Mouse (Mus musculus): ENCODE results near the gene Pfdn6. TPM values are rescaled to one million over a fixed set of nuclear protein-coding genes. Genes with fewer than 3 reads are reported as not detected.

The Pfdn6 gene
- total RNA-seq (2023), result 53.9 TPM

GRCm38 (mm10) chr17:33940206-33940805 is at the start of gene Pfdn6, which contains the start of gene Wdr46:
Gene Pfdn6, minus strand, starts transcription at chr17:33940343.
Gene Wdr46, plus strand, starts transcription at chr17:33940660.

GRCm38 (mm10) chr17:33955555-33956214 is 15.5 kb upstream of the Pfdn6 start, which contains the start of the genes Vps52 and Rps18:
Gene Vps52, plus strand, starts transcription at chr17:33955812.
Gene Rps18, minus strand, starts transcription at chr17:33956001.

GRCm38 (mm10) chr17:33951021-33951946 is 11.1 kb upstream of the Pfdn6 start, which contains the start of gene B3galt4:
Gene B3galt4, minus strand, starts transcription at chr17:33951488.

DNA sequence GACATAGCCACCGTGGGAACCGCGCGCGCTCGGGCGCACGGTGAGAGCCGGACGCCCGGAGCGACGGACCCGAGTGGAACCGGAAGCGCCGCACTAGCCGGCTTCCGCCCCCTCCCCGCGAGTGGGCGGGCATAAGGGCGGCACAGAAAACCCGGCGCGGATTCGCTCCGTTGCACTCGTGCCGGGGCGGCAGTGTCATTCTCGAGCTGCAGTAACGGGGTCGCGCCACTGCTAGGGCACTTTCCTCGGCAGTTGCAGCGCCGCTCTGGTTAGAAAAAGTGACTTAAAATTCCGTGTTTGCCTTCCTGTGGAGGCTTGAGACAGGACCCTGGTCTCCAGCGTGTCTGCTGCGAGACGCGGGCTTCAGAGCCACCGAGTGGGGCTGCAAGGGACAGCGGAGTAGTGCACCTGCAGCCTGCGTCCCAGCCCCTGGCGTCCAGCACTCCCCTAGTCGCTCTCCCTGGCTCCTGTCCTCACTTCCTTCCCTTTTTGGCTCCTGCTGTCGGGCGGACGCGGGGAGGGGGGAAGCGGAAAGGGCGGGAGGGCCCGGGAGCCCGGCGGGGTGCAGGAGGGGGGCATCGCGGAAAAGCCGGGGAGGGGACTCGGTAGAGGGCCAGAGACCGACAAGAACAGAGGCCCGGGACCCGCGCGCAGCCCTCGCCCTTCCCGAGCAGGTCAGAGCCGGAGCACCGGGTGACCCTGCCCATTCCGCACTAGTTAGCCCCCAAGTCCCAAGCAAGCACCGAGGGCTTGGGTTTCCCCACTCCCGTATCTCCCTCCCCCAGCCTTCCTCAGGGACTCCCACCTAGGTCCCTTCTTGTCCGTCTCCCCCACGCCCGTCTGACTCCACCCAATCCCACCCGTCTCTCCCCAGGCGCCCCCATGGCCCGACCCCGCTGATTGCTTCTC is 10.5 kb downstream of the Pfdn6 start, which contains the start of gene Rgl2:
Gene Rgl2 (plus strand): TSS at position 173 of the 909 bp plus-strand sequence.

DNA sequence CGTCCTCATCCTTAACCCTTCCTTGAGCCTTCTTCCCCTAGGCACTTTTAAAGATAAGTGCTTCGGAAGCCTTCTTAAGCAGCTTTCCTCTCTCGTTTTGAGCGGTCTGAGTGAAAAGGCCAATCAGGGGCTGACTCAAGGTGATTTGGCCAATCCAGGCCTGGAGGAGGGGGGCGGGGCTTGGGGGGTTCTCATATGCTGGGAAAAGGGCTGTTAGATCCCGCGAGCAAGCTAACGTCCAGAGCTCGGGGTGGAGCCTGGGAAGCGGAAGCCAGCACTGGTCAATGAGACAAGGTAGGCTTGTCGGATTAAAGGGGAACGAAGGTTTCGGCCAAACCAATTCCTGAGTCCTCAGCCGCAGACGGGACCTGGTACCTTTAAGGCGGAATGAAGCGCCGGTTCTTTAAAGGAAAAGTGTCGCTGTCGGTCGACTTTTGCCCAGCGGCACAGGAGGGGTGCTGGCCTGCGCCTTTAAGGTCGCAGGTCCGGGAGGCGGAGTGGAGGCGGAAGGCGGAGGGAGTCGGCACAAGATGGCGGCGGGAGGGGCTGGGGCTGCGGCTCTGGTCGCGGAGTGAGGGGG is 24.4 kb downstream of the Pfdn6 start, which contains the start of the genes Tapbp and Zbtb22:
Gene Tapbp (plus strand): TSS at position 229 of the 580 bp plus-strand sequence.
Gene Zbtb22 (plus strand): TSS at position 234 of the 580 bp plus-strand sequence.

DNA sequence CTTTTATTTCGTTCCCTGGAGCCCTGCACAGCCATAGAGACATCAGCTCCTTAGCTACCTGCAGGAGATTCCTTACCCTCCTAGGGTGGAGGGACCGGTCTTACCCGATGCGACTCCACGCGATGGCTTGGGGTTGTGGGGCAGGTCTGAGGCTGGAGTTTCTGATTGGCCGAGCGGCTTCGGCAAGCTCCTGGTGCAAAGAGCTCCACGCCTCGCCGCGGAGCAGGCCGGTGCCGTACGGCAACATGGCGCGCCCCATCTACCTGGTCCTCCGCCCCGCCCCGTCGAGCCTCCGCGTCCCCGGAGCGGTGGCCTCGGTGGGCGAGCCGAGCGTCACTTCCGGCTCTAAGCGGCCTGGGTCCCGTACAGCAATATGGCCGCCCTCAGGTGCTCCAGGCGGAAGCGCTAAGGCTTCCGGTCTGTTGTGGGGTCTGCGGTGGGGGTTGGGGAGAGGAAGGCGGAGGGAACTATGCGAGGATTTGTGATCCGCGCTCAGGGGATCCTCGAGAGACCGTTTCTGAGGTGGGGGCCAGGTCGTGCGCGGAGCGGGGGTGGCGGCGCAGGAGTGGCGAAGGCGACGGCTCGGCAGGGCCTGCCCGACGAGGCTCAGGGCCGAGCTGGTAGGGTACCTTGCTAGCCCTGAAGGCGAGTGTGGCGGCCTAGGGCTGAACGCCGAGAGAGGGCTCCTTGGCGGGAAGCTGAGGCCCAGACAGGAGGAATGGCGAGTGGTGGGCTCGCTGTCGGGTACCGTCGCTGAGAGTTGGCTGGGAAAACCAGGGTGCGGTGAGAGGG is 30.9 kb downstream of the Pfdn6 start, which contains the start of gene Daxx:
Gene Daxx (plus strand): TSS at position 338 of the 792 bp plus-strand sequence.

GRCm38 (mm10) chr17:33904835-33905234 is 35.3 kb downstream of the Pfdn6 start, which contains the start of gene Platr17:
Gene Platr17, plus strand, starts transcription at chr17:33905135.

GRCm38 (mm10) chr17:33890533-33891059 is 49.5 kb downstream of the Pfdn6 start, which contains the start of gene Kifc1:
Gene Kifc1, minus strand, starts transcription at chr17:33890661.

Other genes starting within 250 kb of the Pfdn6 start
- gene March2, start 221.7 kb downstream of the Pfdn6 start, total RNA-seq (2023), result 60.8 TPM
- gene Rab11b, start 179.8 kb downstream of the Pfdn6 start, total RNA-seq (2023), result 239 TPM
- 0.73 TPM for gene Angptl4, start 158.5 kb downstream of the Pfdn6 start, total RNA-seq (2023)
- gene Kank3, start 129.8 kb downstream of the Pfdn6 start, total RNA-seq (2023), result 2.0 TPM
- gene Rps28, start 115.8 kb downstream of the Pfdn6 start, total RNA-seq (2023), result 4,743 TPM
- gene Ndufa7, start 115.8 kb downstream of the Pfdn6 start, total RNA-seq (2023), result 141 TPM
- gene Cd320, start 97.3 kb downstream of the Pfdn6 start, total RNA-seq (2023), result 5.4 TPM
- not detected for gene Gm7029, start 66.5 kb downstream of the Pfdn6 start, total RNA-seq (2023)
- 8.8 TPM for gene Kifc1, start 49.7 kb downstream of the Pfdn6 start, total RNA-seq (2023)
- gene Platr17, start 35.2 kb downstream of the Pfdn6 start, total RNA-seq (2023), result 0.76 TPM
- gene Daxx, start 30.9 kb downstream of the Pfdn6 start, total RNA-seq (2023), result 59.3 TPM
- gene Tapbp, start 24.4 kb downstream of the Pfdn6 start, total RNA-seq (2023), result 295 TPM
- 30.9 TPM for gene Zbtb22, start 24.4 kb downstream of the Pfdn6 start, total RNA-seq (2023)
- 151 TPM for gene Rgl2, start 10.8 kb downstream of the Pfdn6 start, total RNA-seq (2023)
- gene Wdr46, start 317 bp upstream of the Pfdn6 start, total RNA-seq (2023), result 50.8 TPM
- gene B3galt4, start 11.1 kb upstream of the Pfdn6 start, total RNA-seq (2023), result 12.2 TPM
- gene Vps52, start 15.5 kb upstream of the Pfdn6 start, total RNA-seq (2023), result 60.4 TPM
- gene Rps18, start 15.7 kb upstream of the Pfdn6 start, total RNA-seq (2023), result 2,154 TPM
- gene H2-K1, start 60.0 kb upstream of the Pfdn6 start, total RNA-seq (2023), result 5,034 TPM
- gene Ring1, start 84.3 kb upstream of the Pfdn6 start, total RNA-seq (2023), result 33.7 TPM
- 127 TPM for gene H2-Ke6, start 87.7 kb upstream of the Pfdn6 start, total RNA-seq (2023)
- 76.3 TPM for gene Slc39a7, start 91.3 kb upstream of the Pfdn6 start, total RNA-seq (2023)
- gene Rxrb, start 91.5 kb upstream of the Pfdn6 start, total RNA-seq (2023), result 107 TPM
- 34.2 TPM for gene Col11a2, start 99.1 kb upstream of the Pfdn6 start, total RNA-seq (2023)
- 18.9 TPM for gene H2-Oa, start 152.0 kb upstream of the Pfdn6 start, total RNA-seq (2023)
- gene H2-DMa, start 179.2 kb upstream of the Pfdn6 start, total RNA-seq (2023), result 66.2 TPM
- 332 TPM for gene Brd2, start 182.3 kb upstream of the Pfdn6 start, total RNA-seq (2023)
- 84.4 TPM for gene H2-DMb2, start 203.0 kb upstream of the Pfdn6 start, total RNA-seq (2023)
- 38.3 TPM for gene H2-DMb1, start 212.7 kb upstream of the Pfdn6 start, total RNA-seq (2023)
- gene Tap1, start 247.2 kb upstream of the Pfdn6 start, total RNA-seq (2023), result 157 TPM
- gene Psmb9, start 247.4 kb upstream of the Pfdn6 start, total RNA-seq (2023), result 98.4 TPM

Measured in CD4-positive naive resting alpha-beta T cell, adult 76 days (primary cell).